Mouse (Mus musculus) C2C12 (cell line): ENCODE data around the gene Ptprn2.

ENCODE experiments used
- CTCF ChIP-seq: IDR thresholded peaks from one replicate; pipeline ENCODE4 v1.5.1; 2011; ENCODE audit not compliant: control insufficient read depth, insufficient read depth, insufficient read length
- FOSL1 ChIP-seq: IDR thresholded peaks from one replicate; pipeline ENCODE4 v1.8.0; 2011; ENCODE audit warnings: mild to moderate bottlenecking, low read length; ENCODE audit not compliant: poor library complexity, insufficient read depth, severe bottlenecking
- MYOG ChIP-seq: IDR thresholded peaks from one replicate; pipeline ENCODE4 v1.6.1; 2011; ENCODE audit not compliant: control insufficient read depth, insufficient read length; ENCODE audit errors: extremely low read depth

DNA sequence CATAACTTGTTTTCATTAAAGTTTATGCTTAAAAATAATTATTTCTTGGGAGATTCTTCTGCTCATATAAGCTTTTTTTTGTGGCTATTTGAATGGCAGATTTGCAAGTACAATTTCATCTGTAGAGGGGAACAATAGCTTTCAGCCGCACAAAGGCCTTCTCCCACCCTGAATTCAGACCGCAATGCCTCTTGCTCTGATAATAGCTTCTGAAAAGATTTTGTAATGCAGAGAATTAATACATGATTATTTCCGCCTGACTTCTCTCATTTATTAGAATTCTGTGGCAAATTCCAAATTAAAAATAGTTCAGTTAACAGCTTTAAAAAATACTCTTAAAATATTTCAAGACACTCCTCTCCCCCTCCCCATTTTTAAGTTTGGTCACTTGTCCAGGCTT is 671.3 kb downstream of the Ptprn2 start:
- TF ChIP-seq CTCF (no peak), MYOG (no peak), FOSL1 (no peak)
